Mouse (Mus musculus) small intestine, adult 2 months (tissue): Measurements from ENCODE around the gene Focad. TPM values are rescaled to one million over a fixed set of nuclear protein-coding genes. Genes with fewer than 3 reads are reported as not detected.
"Not testable (repeated sequence)": the region's sequence is repeated elsewhere in the genome, so short reads cannot be mapped to it uniquely, and the experiment has no call there.

Source experiments
- H3K27ac ChIP-seq: fragments of 200-500 bp; 2 replicates; pipeline ENCODE4 v1.5.1; 2012; ENCODE audit warnings: low read depth, low read length, control low read depth, inconsistent platforms; ENCODE audit not compliant: insufficient read depth
- H3K27me3 ChIP-seq: fragments of 200-500 bp; 2 replicates; pipeline ENCODE4 v1.6.1; 2012; ENCODE audit warnings: mild to moderate bottlenecking, moderate library complexity, low read length, inconsistent platforms; ENCODE audit not compliant: control insufficient read depth, insufficient read depth
- H3K36me3 ChIP-seq: fragments of 200-500 bp; 2 replicates; pipeline ENCODE4 v1.6.1; 2012; ENCODE audit warnings: mild to moderate bottlenecking, low read length, control low read depth, inconsistent platforms; ENCODE audit not compliant: control insufficient read depth, insufficient read depth
- H3K4me1 ChIP-seq: fragments of 200-500 bp; 2 replicates; pipeline ENCODE4 v1.6.1; 2012; ENCODE audit warnings: low read length, inconsistent platforms, mixed read lengths; ENCODE audit not compliant: control insufficient read depth, insufficient read depth, insufficient read length
- H3K4me3 ChIP-seq: fragments of 200-500 bp; 2 replicates; pipeline ENCODE4 v1.5.1; 2012; ENCODE audit warnings: low read depth, mild to moderate bottlenecking, control low read depth, inconsistent platforms, low read length, moderate library complexity
- CTCF ChIP-seq: fragments of 200-500 bp; IDR thresholded peaks from 2 replicates; pipeline ENCODE4 v1.5.1; 2012; ENCODE audit warnings: low read depth, mild to moderate bottlenecking, control low read depth, inconsistent platforms, low read length, moderate library complexity, mixed read lengths; ENCODE audit not compliant: insufficient replicate concordance, insufficient read length; ENCODE audit errors: extremely low read depth
- POLR2A ChIP-seq: fragments of 200-500 bp; IDR thresholded peaks from 2 replicates; pipeline ENCODE4 v1.6.1; 2012; ENCODE audit warnings: low read depth, mild to moderate bottlenecking, control low read depth, inconsistent platforms, low read length, moderate library complexity
- WGBS: fragments of 180-500 bp; shearing (Covaris S2); methylation state at CpG from one replicate; pipeline ENCODE4 v1.1.7; 2018; 5-methylcytosine and 5-hydroxymethylcytosine counted together
- polyA plus RNA-seq: library from polyadenylated mRNA; depleted of rRNA; stranded (reverse); fragments of >200 nt; gene quantifications from 2 replicates; pipeline ENCODE4 v1.2.3, GENCODE M21; 2012

Focad gene
- polyA plus RNA-seq, 1 experiment, result 2.2 TPM

DNA sequence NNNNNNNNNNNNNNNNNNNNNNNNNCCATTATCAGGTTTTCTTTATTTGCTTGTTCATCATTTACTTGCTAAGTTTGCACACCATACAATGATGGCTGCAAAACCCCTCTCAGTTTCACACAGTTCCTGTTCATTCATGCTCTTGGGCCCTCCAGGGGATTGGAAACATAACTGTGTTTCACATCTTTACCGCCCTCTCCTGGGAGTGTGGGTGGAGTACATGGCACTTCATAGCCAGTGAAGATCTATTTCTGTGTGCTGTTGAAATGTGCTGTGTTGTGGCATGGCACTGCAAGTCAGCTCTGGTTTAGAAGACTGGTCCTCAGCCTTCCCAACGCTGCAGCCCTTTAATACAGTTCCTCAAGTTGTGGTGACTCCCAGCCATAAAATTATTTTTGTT, 262.2 kb downstream of the Focad start:
- TF ChIP-seq POLR2A, result no peak
- no peak for TF ChIP-seq CTCF
- WGBS, result 62% methylated on average over 2 of the region's 2 CpGs
- H3K4me3 ChIP-seq, result no peak overlapping the region
- H3K4me1 ChIP-seq, result no peaks in the 10 kb centered on the region
- no peaks in the 10 kb centered on the region for H3K27me3 ChIP-seq
- H3K36me3 ChIP-seq, result peaks cover 1% of the 10 kb centered on the region; the same call in 1 of the 2 replicates
- H3K27ac ChIP-seq, result no peak overlapping the region

DNA sequence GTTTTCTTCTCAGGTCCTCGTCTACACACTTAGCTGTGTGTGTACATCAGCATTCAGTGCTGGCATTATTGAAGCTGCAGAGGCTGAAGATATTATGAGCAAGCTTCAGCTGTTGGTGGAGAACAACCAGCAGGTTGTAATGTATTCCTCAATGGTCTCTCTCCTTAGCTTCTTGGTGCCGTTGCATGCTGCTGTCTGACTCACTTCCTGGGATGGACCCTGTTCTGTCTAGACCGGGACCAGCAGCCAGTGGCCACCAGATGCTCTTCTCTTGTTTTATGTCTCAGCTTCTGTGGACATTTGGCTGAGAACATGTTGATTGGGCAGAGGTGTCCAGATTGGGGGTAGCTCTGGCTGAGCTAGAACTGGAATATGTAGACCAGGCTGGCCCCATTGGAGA, 263.0 kb downstream of the Focad start:
- Histone ChIP-seq H3K36me3 (peaks cover 1% of the 10 kb centered on the region; the same call in 1 of the 2 replicates), H3K4me1 (no peaks in the 10 kb centered on the region), H3K27ac (no peak overlapping the region), H3K27me3 (no peaks in the 10 kb centered on the region), H3K4me3 (no peak overlapping the region)
- WGBS, result 83% methylated on average over 3 of the region's 3 CpGs
- no peak for TF ChIP-seq CTCF
- TF ChIP-seq POLR2A, result no peak

DNA sequence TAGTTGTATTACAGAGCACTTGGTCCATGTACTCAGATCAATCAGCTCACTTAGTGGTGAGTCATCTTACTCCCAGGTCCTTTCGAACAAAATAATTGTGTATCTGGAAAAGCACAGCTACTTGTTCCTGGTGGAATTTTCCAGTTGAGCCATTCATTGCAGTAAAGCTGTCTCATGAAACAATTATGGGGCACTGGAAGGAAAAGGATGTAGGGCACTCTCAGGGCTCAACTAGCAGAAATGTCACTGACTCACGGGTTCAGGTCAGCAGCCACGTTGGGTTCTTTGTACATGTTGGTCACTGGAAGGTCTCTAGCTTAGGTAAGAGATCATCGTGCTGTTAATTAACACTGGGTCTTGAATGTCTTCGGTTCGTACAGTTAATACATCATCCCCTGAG, 275.5 kb downstream of the Focad start:
- Histone ChIP-seq H3K4me1 (no peaks in the 10 kb centered on the region), H3K4me3 (no peak overlapping the region), H3K27ac (no peak overlapping the region), H3K27me3 (no peaks in the 10 kb centered on the region), H3K36me3 (no peaks in the 10 kb centered on the region)
- 94% methylated on average over 6 of the region's 6 CpGs for WGBS
- TF ChIP-seq CTCF (no peak), POLR2A (no peak)

DNA sequence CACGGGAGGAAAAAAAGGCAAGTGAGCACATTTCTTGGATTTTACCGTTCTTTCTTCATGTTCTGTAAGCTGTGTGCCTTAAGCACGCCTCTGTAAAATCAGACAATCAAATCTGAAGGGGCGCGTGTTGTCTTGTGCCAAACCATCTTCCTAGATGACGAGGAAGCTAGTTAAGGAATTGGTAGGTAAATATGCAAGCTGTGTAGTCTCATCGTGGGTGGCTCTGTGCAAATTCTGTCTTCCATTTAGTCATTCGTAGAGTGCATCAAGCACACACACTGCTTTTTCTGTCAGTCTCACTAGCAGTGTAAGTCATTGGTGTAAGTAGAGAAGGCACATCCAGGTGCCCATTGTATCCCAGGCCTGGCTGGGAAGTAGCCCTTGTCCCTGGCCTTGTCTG, 276.4 kb downstream of the Focad start:
- 92% methylated on average over 8 of the region's 8 CpGs for WGBS
- Histone ChIP-seq H3K4me3 (no peak overlapping the region), H3K36me3 (no peaks in the 10 kb centered on the region), H3K4me1 (no peaks in the 10 kb centered on the region), H3K27me3 (no peaks in the 10 kb centered on the region), H3K27ac (no peak overlapping the region)
- TF ChIP-seq POLR2A (no peak), CTCF (no peak)

DNA sequence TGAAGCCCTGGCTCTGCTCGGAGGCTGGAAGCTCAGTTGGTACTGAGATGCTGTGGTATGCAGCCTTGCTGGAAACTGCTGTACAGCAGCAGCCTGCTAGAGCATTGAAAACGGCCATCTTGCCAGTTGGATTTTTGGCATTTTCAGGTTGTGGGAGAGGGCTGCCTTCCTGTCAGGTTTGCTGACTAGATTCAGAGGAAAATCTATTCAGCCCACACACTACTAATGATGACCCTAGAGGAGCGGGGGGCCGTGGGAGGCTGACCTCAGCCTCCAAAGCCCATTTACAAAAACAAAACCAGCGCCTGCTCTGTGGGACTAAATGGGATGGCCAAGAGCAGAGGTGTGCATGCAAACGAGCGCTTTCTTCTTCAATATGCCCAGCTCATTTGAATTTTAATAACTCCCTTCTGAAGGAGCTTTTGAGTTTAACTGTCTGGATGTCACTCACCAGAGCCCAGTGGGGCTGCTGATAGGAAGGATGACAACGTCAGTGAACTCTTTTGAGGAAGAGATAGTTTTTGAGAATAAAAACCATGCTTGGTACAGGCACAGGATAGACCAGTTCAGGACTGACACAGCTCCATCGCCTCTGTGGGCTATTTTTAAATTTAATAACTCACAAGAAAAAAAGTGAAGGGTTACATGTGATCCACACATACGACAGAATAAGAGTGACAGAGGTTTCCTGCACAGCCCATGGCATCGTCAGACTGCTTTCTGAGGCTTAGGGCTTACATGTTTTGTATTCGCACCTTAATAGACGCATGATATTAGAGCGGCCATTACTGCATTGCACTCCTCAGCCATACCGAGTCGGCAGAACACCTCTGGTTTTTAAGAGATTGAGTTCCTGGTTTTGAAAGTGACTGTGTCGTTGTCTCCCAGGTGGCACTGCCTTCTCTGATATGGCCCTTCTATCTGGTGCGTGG, 278.1 kb downstream of the Focad start:
- H3K27me3 ChIP-seq, result no peaks in the 10 kb centered on the region
- TF ChIP-seq POLR2A, result no peak
- no peak for TF ChIP-seq CTCF
- no peaks in the 10 kb centered on the region for H3K36me3 ChIP-seq
- H3K27ac ChIP-seq, result no peak overlapping the region
- WGBS, result 91% methylated on average over 18 of the region's 18 CpGs
- no peaks in the 10 kb centered on the region for H3K4me1 ChIP-seq
- H3K4me3 ChIP-seq, result no peak overlapping the region

DNA sequence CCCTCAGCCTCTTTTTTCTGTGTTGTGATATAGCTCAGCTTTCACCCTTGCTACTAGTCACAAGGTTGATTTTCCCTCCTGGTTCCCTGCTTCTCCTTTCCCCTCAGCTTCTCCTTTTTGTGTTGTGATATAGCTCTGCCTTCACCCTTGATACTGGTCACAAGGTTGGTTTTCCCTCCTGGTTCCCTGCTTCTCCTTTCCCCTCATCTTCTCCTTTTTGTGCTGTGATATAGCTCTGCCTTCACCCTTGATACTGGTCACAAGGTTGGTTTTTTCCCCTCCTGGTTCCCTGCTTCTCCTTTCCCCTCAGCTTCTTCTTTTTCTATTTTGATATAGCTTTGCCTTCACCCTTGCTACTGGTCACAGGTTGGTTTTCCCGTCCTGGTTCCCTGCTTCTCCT, 295.6 kb downstream of the Focad start:
- Histone ChIP-seq H3K36me3 (no peaks in the 10 kb centered on the region), H3K27ac (no peak overlapping the region), H3K27me3 (no peaks in the 10 kb centered on the region), H3K4me1 (no peaks in the 10 kb centered on the region), H3K4me3 (no peak overlapping the region)
- TF ChIP-seq CTCF, result no peak
- no peak for TF ChIP-seq POLR2A
- WGBS, result 79% methylated on average over 1 of the region's 1 CpGs

DNA sequence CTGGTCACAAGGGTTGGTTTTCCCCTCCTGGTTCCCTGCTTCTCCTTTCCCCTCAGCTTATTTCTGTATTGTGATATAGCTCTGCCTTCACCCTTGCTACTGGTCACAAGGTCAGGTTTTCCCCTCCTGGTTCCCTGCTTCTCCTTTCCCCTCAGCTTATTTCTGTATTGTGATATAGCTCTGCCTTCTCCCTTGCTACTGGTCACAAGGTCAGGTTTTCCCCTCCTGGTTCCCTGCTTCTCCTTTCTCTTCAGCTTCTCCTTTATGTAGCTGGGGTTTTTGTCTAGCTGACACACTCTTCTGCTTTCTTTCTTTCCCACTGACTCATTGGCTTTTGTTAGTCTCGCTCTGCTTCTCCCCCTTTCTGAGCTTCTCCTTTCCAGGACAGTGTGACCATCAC, 296.2 kb downstream of the Focad start:
- not testable (repeated sequence) for H3K27ac ChIP-seq, H3K27me3 ChIP-seq, H3K36me3 ChIP-seq, H3K4me3 ChIP-seq, H3K4me1 ChIP-seq
- WGBS, result 90% methylated on average over 1 of the region's 1 CpGs
